Mouse (Mus musculus): ENCODE measurements at regions not wholly inside any gene's neighbourhood (a gene's known extent, or its start where the extent isn't known, plus 50 kb on each side); places are given as distances from the start of the nearest gene placed in this dataset.

DNA sequence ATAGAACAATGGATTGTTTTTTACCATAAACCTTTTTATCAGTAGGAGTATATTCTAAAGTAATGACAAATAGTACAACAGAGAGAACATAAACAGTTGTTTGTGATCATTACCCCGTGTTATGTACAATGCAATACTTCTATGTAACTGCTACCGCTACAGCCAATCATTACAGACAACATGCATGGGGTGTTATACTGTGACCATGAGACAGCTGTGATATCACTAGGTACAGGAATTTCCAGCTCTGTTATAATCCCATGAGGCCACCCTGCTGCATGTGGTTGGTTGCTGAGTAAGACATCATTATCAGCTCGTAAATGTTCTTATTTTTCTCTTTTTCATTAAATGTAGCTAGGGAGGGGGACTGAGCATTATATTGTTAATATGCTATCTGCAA lies 59.6 kb upstream of the Aoah start:
- no peak for ATAC-seq (ENCODE audit: low FRiP score)
- WGBS = 84% methylated on average over 3 of the region's 3 CpGs

DNA sequence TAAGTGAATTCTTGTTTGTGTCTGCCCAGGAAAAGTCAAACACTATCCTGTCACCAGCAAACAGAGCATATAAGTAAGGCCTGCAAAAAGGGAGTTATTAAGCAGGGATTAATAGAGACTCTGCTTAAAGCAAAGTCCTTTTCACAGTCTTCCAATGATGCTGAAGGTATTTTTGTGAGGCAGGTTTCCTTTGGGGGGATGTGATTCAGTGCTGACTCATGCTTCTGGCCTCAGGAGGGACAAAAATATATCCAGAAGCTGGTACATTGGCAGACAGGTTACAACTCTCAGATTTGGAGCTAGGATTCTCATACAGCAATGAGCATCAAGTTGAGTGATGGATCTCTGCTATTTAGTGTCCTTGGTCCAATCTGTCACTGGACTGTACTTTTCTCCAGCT lies 57.3 kb upstream of the Aoah start:
- Histone ChIP-seq H3K4me3 (replicated peaks; ENCODE audit: low read length) (no peak overlapping the region), H3K27ac (no peak overlapping the region), H3K4me1 (replicated peaks; ENCODE audit: control insufficient read depth, insufficient read depth, low read length) (no peaks in the 10 kb centered on the region), H3K9ac (no peak overlapping the region), H3K9me3 (ENCODE audit: control insufficient read depth, low read length) (peaks cover 12% of the 10 kb centered on the region; the same call in 1 of the 2 replicates), H3K27me3 (ENCODE audit: control insufficient read depth, insufficient read depth, low read length) (no peaks in the 10 kb centered on the region), H3K4me2 (replicated peaks) (no peak overlapping the region), H3K36me3 (replicated peaks; ENCODE audit: control insufficient read depth, insufficient read depth) (no peaks in the 10 kb centered on the region)
- ATAC-seq (ENCODE audit: low FRiP score) (no peak), DNase-seq (ENCODE audit: low spot score) (no peak)

More for the DNA sequence above, 59.6 kb upstream of the Aoah start:
- Histone ChIP-seq H3K4me1 (replicated peaks; ENCODE audit: control insufficient read depth, insufficient read depth, low read length) (no peaks in the 10 kb centered on the region), H3K27ac (no peak overlapping the region), H3K4me2 (replicated peaks) (no peak overlapping the region), H3K9ac (no peak overlapping the region), H3K4me3 (replicated peaks; ENCODE audit: low read length) (no peak overlapping the region), H3K27me3 (ENCODE audit: control insufficient read depth, insufficient read depth, low read length) (no peaks in the 10 kb centered on the region), H3K36me3 (replicated peaks; ENCODE audit: control insufficient read depth, insufficient read depth) (no peaks in the 10 kb centered on the region), H3K9me3 (ENCODE audit: control insufficient read depth, low read length) (peaks cover 11% of the 10 kb centered on the region; the same call in 1 of the 2 replicates)
- no peak for DNase-seq (ENCODE audit: low spot score)

All from hindbrain, embryonic 14.5 days (tissue).